Mouse (Mus musculus) bone marrow macrophage, adult 2 months (primary cell): ENCODE measurements around the gene Spaca9. TPM values are rescaled to one million over a fixed set of nuclear protein-coding genes. Genes with fewer than 3 reads are reported as not detected.

Experiments
- H3K27ac ChIP-seq: 2 replicates; pipeline ENCODE4 v1.5.1; 2012; ENCODE audit warnings: low read depth, low read length; ENCODE audit not compliant: insufficient read depth
- H3K4me1 ChIP-seq: 2 replicates; pipeline ENCODE4 v1.6.1; 2012; ENCODE audit warnings: low read length; ENCODE audit not compliant: control insufficient read depth, insufficient read depth
- H3K4me3 ChIP-seq: 2 replicates; pipeline ENCODE4 v1.5.1; 2012; ENCODE audit warnings: mild to moderate bottlenecking, low read length, moderate library complexity; ENCODE audit not compliant: insufficient read depth
- CTCF ChIP-seq: IDR thresholded peaks from 2 replicates; pipeline ENCODE4 v1.5.1; 2012; ENCODE audit warnings: low read depth, mild to moderate bottlenecking, low read length, moderate library complexity
- POLR2A ChIP-seq: IDR thresholded peaks from 2 replicates; pipeline ENCODE4 v1.6.1; 2012; ENCODE audit warnings: mild to moderate bottlenecking, low read depth, low read length, borderline replicate concordance
- polyA plus RNA-seq: library from polyadenylated mRNA; stranded (reverse); fragments of >200 nt; gene quantifications from 2 replicates; pipeline ENCODE4 v1.2.4, GENCODE M21; 2012; ENCODE audit not compliant: missing spikeins, insufficient read depth, insufficient read length

Gene Spaca9
- polyA plus RNA-seq, 1 experiment = 4.8 TPM

GRCm38 (mm10) chr2:28676005-28676404 lies 23.5 kb downstream of the Spaca9 start:
- TF ChIP-seq CTCF (no peak), POLR2A (no peak)
- no peak overlapping the region for H3K27ac ChIP-seq
- H3K4me3 ChIP-seq = no peak overlapping the region

DNA sequence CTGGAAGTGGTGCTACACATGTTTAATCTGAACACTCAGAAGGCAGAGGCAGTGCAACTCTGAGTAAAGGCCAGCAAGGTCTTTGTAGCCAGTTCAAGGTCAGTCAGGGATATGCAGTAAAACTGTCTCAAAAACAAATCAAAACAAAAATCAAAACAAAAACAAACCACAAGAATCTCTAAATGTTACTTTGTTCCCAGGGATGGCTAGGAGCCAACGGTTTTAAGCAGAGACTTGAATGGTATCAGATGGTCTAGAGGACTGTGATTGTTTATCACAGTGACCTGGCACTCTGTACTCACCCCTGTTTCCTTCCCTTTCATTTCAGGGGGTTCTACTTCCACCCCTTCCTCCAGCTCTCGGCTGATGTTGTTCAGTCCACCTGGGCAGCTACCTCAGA lies 28.1 kb downstream of the Spaca9 start:
- no peak overlapping the region for H3K27ac ChIP-seq
- TF ChIP-seq CTCF = no peak
- TF ChIP-seq POLR2A = no peak
- no peak overlapping the region for H3K4me3 ChIP-seq
- H3K4me1 ChIP-seq = no peaks in the 10 kb centered on the region

More at GRCm38 (mm10) chr2:28676005-28676404, 23.5 kb downstream of the Spaca9 start:
- peaks cover 5% of the 10 kb centered on the region for H3K4me1 ChIP-seq

GRCm38 (mm10) chr2:28665818-28666217 lies 33.7 kb downstream of the Spaca9 start:
- Histone ChIP-seq H3K4me1 (no peaks in the 10 kb centered on the region), H3K27ac (no peak overlapping the region), H3K4me3 (no peak overlapping the region)
- TF ChIP-seq POLR2A = no peak
- TF ChIP-seq CTCF = no peak

DNA sequence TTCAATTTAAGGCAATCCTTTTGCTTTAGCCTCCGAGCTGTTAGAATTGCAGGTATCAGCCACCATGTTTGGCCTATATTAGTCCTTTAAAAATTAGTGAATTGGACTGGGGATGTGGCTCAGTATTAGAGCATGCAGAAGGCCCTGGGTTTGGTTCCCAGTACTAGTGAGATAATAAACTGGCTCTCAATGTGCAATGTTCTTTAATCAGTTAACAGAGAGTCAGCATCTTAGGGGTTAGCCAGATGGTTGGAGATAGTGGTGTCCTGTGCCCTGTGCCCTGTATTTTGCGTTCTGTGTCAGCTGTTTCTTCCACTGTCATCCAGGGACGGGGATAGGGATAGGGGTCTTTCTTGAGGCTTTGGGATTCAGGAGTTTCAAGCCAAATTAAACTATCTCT lies 36.6 kb downstream of the Spaca9 start:
- no peak overlapping the region for H3K27ac ChIP-seq
- no peak overlapping the region for H3K4me3 ChIP-seq
- H3K4me1 ChIP-seq = no peaks in the 10 kb centered on the region
- TF ChIP-seq CTCF (no peak), POLR2A (no peak)

DNA sequence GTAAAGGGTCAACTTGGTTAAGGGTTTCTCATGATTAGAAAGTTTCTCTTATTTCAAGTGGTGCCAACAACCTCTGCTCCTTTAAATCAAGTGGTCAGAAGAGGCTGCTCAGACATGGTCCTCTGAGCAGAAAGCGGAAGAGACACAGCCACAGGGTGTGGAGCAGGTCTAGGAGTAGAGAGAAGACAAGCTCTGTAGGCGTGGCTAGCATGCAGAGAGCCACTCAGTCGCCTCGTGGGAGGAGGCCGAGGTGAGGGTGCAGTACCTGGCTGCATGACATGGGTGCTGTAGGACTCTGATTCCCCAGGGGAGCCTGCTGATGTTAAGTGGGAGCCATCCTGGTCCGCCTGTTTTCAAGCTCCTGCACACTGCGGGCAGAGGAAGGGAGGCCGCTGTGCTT lies 43.3 kb downstream of the Spaca9 start:
- H3K4me1 ChIP-seq = no peaks in the 10 kb centered on the region
- no peak overlapping the region for H3K27ac ChIP-seq
- no peak overlapping the region for H3K4me3 ChIP-seq
- TF ChIP-seq CTCF (no peak), POLR2A (no peak)

- TF ChIP-seq POLR2A (no peak), CTCF (peak; percentile 45; the same call in 1 of the 2 replicates)
- Histone ChIP-seq H3K4me3 (no peak overlapping the region), H3K27ac (no peak overlapping the region), H3K4me1 (0 out of 2 replicates have a peak, but pooled peaks cover 3% of the 10 kb centered on the region)
These were observed 45.2 kb downstream of the Spaca9 start for GRCm38 (mm10) chr2:28654295-28654694.

DNA sequence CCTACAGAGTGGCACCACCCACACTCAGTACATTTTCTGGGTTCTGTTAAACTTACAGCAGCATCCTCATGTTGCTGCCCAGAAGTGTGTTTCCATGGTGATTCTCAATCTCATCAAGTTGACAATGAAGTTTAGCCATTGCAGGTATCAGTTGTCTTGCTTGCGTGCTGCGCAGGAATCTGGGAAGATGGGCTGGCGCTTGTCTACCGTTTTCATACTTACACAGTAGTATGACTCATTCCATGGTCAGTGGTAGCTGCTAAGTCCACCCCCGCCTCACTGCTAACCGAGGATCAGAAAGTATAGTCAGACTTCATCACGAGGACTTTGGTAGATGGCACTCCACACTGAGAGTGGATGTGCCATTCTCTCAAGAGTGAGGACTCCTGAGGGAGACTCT lies 46.2 kb downstream of the Spaca9 start:
- Histone ChIP-seq H3K4me1 (0 out of 2 replicates have a peak, but pooled peaks cover 3% of the 10 kb centered on the region), H3K27ac (no peak overlapping the region), H3K4me3 (no peak overlapping the region)
- no peak for TF ChIP-seq POLR2A
- TF ChIP-seq CTCF = no peak

DNA sequence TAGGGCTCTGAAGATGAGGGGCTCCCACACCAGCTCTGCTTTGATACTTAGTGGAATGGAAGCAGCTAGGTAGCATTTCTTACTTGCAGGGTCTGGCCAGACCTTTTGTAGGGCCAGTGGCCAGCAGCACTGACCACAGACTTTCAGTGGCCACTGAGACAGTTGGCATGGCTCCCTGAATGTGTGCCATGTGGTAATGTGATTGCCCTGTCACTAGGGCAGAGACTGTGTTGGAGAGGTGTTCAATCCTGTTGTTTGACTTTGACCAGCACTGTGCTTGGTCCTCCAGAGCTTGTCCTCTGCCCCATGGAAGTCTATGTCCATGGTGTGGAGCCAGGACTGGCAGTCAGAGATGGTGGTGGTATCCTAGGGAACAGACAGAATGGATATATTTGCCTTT lies 49.0 kb downstream of the Spaca9 start:
- no peak overlapping the region for H3K27ac ChIP-seq
- peaks cover 5% of the 10 kb centered on the region; the same call in 1 of the 2 replicates for H3K4me1 ChIP-seq
- H3K4me3 ChIP-seq = no peak overlapping the region
- TF ChIP-seq POLR2A (no peak), CTCF (no peak)

GRCm38 (mm10) chr2:28643081-28643480 lies 56.4 kb downstream of the Spaca9 start:
- H3K4me1 ChIP-seq = peaks cover 10% of the 10 kb centered on the region
- TF ChIP-seq POLR2A (no peak), CTCF (no peak)
- no peak overlapping the region for H3K27ac ChIP-seq
- H3K4me3 ChIP-seq = no peak overlapping the region

Other genes with a start within 250 kb of the Spaca9 start
- gene 1700007K13Rik, start 233.4 kb downstream of the Spaca9 start, polyA plus RNA-seq = not detected in 2 replicates
- gene Mrps2, start 231.7 kb downstream of the Spaca9 start, polyA plus RNA-seq = 23.7 and 24.9 TPM in 2 replicates
- 16.0 and 18.4 TPM in 2 replicates for gene Gbgt1, start 202.8 kb downstream of the Spaca9 start, polyA plus RNA-seq
- 5.1 and 8.2 TPM in 2 replicates for gene Gm10134, start 193.6 kb downstream of the Spaca9 start, polyA plus RNA-seq
- gene Ralgds, start 186.6 kb downstream of the Spaca9 start, polyA plus RNA-seq = 30.6 and 37.0 TPM in 2 replicates
- gene Cel, start 136.3 kb downstream of the Spaca9 start, polyA plus RNA-seq = not detected in 2 replicates
- 11.3 and 12.9 TPM in 2 replicates for gene Gtf3c5, start 116.0 kb downstream of the Spaca9 start, polyA plus RNA-seq
- gene Gfi1b, start 77.7 kb downstream of the Spaca9 start, polyA plus RNA-seq = 0.55 TPM in 1 of 2 replicates, not detected in the other
- gene Tsc1, start 58.5 kb downstream of the Spaca9 start, polyA plus RNA-seq = 19.0 and 21.4 TPM in 2 replicates
- 2.5 and 2.6 TPM in 2 replicates for gene Ak8, start 437 bp upstream of the Spaca9 start, polyA plus RNA-seq
- gene Gtf3c4, start 140.6 kb upstream of the Spaca9 start, polyA plus RNA-seq = 7.8 and 10.0 TPM in 2 replicates
- 7.0 and 10.5 TPM in 2 replicates for gene Ddx31, start 140.7 kb upstream of the Spaca9 start, polyA plus RNA-seq
- gene Barhl1, start 216.9 kb upstream of the Spaca9 start, polyA plus RNA-seq = not detected in 2 replicates